Mouse (Mus musculus) hindbrain, embryonic 11.5 days (tissue): ENCODE results near the gene Mylk. TPM values are rescaled to one million over a fixed set of nuclear protein-coding genes. Genes with fewer than 3 reads are reported as not detected.

ENCODE experiments used
- ATAC-seq: fragments of 200-750 bp; cut with Nextera tagmentation; 2 replicates; pipeline ENCODE4 v1.8.0; 2017; ENCODE audit warnings: mild to moderate bottlenecking, moderate TSS enrichment, moderate library complexity; ENCODE audit not compliant: low FRiP score
- DNase-seq: peaks from one replicate; pipeline ENCODE4 v3.0.0-alpha.2; 2015; ENCODE audit warnings: low spot score
- H3K27ac ChIP-seq: fragments of 300-500 bp; sonication (generic); 2 replicates; pipeline ENCODE4 v1.5.1; 2014; ENCODE audit warnings: mild to moderate bottlenecking, low read depth, low read length
- H3K27me3 ChIP-seq: fragments of 300-500 bp; sonication (generic); 2 replicates; pipeline ENCODE4 v1.6.1; 2014; ENCODE audit warnings: mild to moderate bottlenecking, low read length, moderate library complexity, mixed read lengths; ENCODE audit not compliant: control insufficient read depth, insufficient read depth
- H3K36me3 ChIP-seq: fragments of 300-500 bp; sonication (generic); 2 replicates; pipeline ENCODE4 v1.6.1; 2014; ENCODE audit warnings: mild to moderate bottlenecking, low read length, moderate library complexity, mixed read lengths; ENCODE audit not compliant: control insufficient read depth, insufficient read depth
- H3K4me1 ChIP-seq: fragments of 300-500 bp; sonication (generic); replicated peaks from 2 replicates; pipeline ENCODE4 v1.6.1; 2014; ENCODE audit warnings: low read length, mixed read lengths; ENCODE audit not compliant: control insufficient read depth, insufficient read depth
- H3K4me2 ChIP-seq: fragments of 300-500 bp; sonication (generic); replicated peaks from 2 replicates; pipeline ENCODE4 v1.6.1; 2014; ENCODE audit warnings: mild to moderate bottlenecking, low read depth, low read length
- H3K4me3 ChIP-seq: fragments of 300-500 bp; sonication (generic); 2 replicates; pipeline ENCODE4 v1.5.1; 2014; ENCODE audit warnings: low read depth, low read length
- H3K9ac ChIP-seq: fragments of 300-500 bp; sonication (generic); 2 replicates; pipeline ENCODE4 v1.6.1; 2014; ENCODE audit warnings: low read depth, low read length
- H3K9me3 ChIP-seq: fragments of 300-500 bp; sonication (generic); 2 replicates; pipeline ENCODE4 v1.6.1; 2016; ENCODE audit warnings: low read length; ENCODE audit not compliant: control insufficient read depth
- WGBS: fragments of 180-500 bp; shearing (Covaris S2); extraction: QIAGEN DNeasy Blood & Tissue Kit; methylation state at CpG from one replicate; pipeline ENCODE4 v1.1.7; 2014; 5-methylcytosine and 5-hydroxymethylcytosine counted together
- polyA plus RNA-seq: library from polyadenylated mRNA; unstranded; fragments of >200 nt; fragmentation: Nextera tagmentation; extraction: Ambion mirVana; gene quantifications from 2 replicates; pipeline ENCODE4 v1.2.1, GENCODE M21; 2014

The Mylk gene
- polyA plus RNA-seq, 1 experiment from 2014 or later: 4.5 TPM

DNA sequence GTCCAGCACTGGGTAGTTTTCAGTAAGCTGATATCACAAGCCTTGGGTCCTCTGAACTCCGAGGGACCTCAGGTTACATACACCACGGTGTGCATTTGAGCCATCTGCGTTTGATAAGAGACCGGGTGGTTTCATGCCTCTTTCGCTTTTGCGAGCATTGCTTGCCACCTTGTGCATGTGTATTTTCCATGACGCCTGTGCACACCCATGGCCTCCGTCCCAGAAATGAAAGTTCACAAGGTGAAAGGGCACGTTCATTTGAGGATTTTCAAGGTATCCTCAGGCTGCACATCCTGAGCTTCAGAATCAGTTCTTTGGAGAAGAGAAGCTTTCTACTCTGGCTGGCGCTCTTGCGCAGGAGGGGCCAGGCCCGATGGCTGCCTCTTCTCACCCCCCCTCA, 227.5 kb downstream of the Mylk start:
- Histone ChIP-seq H3K9me3 (no peaks in the 10 kb centered on the region), H3K36me3 (no peaks in the 10 kb centered on the region), H3K4me3 (no peak overlapping the region), H3K27ac (no peak overlapping the region), H3K27me3 (no peaks in the 10 kb centered on the region), H3K4me1 (no peaks in the 10 kb centered on the region), H3K4me2 (no peak overlapping the region), H3K9ac (no peak overlapping the region)
- 82% methylated on average over 12 of the region's 12 CpGs for WGBS
- ATAC-seq (no peak), DNase-seq (no peak)

DNA sequence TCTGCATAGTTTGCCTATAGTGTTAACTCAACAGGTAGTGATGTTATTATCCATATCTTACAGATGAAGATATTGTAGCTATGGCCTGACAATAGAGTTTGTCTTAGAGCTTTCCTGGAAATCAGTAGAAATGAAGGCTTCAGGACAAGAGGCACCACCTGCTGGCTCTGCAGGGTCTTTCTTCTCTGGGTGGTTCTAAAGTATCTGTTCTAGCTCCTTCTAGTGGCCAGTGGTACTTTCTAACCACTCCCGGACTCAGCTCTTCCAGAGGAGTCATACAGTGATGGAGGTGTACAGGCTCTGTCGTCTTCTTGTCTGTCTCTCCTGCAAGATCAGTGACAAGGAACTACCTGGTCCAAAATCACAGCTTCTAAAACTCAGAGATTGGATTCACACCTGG, 230.5 kb downstream of the Mylk start:
- Histone ChIP-seq H3K27me3 (no peaks in the 10 kb centered on the region), H3K9ac (no peak overlapping the region), H3K4me2 (no peak overlapping the region), H3K27ac (no peak overlapping the region), H3K9me3 (no peaks in the 10 kb centered on the region), H3K4me3 (no peak overlapping the region), H3K4me1 (no peaks in the 10 kb centered on the region), H3K36me3 (no peaks in the 10 kb centered on the region)
- ATAC-seq: no peak
- WGBS: 57% methylated on average over 2 of the region's 2 CpGs
- DNase-seq: no peak

- no peaks in the 10 kb centered on the region for H3K9me3 ChIP-seq
- H3K4me3 ChIP-seq: no peak overlapping the region
- no peak for ATAC-seq
- 81% methylated on average over 13 of the region's 13 CpGs for WGBS
- no peak overlapping the region for H3K4me2 ChIP-seq
- no peak overlapping the region for H3K27ac ChIP-seq
- H3K4me1 ChIP-seq: no peaks in the 10 kb centered on the region
- H3K9ac ChIP-seq: no peak overlapping the region
- H3K36me3 ChIP-seq: no peaks in the 10 kb centered on the region
- no peaks in the 10 kb centered on the region for H3K27me3 ChIP-seq
- no peak for DNase-seq
These were observed 231.6 kb downstream of the Mylk start for GRCm38 (mm10) chr16:34976630-34977029.

GRCm38 (mm10) chr16:34978018-34978417, 233.0 kb downstream of the Mylk start:
- WGBS: 93% methylated on average over 7 of the region's 7 CpGs
- no peak for ATAC-seq
- no peaks in the 10 kb centered on the region for H3K9me3 ChIP-seq

GRCm38 (mm10) chr16:34981009-34981408, 236.0 kb downstream of the Mylk start:
- 92% methylated on average over 7 of the region's 7 CpGs for WGBS
- H3K4me2 ChIP-seq: no peak overlapping the region
- no peaks in the 10 kb centered on the region for H3K27me3 ChIP-seq
- ATAC-seq (no peak), DNase-seq (no peak)
- no peaks in the 10 kb centered on the region for H3K36me3 ChIP-seq
- no peak overlapping the region for H3K4me3 ChIP-seq
- no peaks in the 10 kb centered on the region for H3K4me1 ChIP-seq
- H3K9ac ChIP-seq: no peak overlapping the region
- H3K27ac ChIP-seq: no peak overlapping the region
- H3K9me3 ChIP-seq: no peaks in the 10 kb centered on the region

More at GRCm38 (mm10) chr16:34978018-34978417, 233.0 kb downstream of the Mylk start:
- Histone ChIP-seq H3K36me3 (no peaks in the 10 kb centered on the region), H3K4me3 (no peak overlapping the region), H3K4me2 (no peak overlapping the region), H3K27ac (no peak overlapping the region), H3K4me1 (no peaks in the 10 kb centered on the region), H3K9ac (no peak overlapping the region), H3K27me3 (no peaks in the 10 kb centered on the region)
- DNase-seq: no peak

DNA sequence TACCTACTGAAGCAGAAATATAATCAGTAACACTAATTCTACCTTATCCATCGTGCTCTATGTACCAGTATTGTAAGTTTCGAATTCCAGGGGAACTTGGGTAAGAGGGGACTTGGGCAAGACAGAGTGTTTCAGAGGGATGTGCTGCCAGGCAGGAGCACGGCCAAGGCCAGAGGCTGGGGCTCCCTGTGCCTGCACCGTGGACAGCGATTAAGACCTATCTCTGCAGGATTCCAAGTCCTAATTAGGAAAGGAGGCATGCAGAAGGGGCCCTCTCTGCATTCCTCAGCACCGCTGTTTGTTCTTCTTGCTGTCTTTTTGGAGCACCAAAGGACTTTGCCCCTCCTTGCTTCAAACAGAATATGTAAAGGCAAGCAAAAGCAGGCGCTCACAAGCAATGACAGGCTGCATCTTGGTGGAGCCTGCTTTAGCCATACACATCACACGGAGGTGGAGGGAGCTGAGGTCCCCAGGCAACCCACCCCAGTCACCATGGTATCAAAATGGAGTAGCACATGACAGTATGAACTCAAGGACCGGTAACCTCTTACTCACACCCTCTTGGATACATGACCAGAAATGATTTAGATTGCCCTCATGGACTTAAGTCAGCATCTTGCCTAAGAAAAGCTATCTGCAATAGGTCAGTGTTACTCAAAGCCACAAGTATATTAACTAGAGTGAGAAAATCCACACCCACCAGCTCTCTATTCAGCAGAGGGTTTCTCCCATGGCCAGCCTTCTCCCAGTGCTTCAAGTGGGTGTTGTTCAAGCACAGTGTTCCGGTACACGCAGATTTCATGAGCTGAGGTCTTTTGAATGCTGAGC, 239.4 kb downstream of the Mylk start:
- Histone ChIP-seq H3K4me1 (no peaks in the 10 kb centered on the region), H3K9me3 (no peaks in the 10 kb centered on the region), H3K4me2 (no peak overlapping the region), H3K27ac (no peak overlapping the region), H3K27me3 (no peaks in the 10 kb centered on the region), H3K36me3 (no peaks in the 10 kb centered on the region), H3K4me3 (no peak overlapping the region), H3K9ac (no peak overlapping the region)
- ATAC-seq: no peak
- DNase-seq: no peak
- WGBS: 62% methylated on average over 11 of the region's 11 CpGs

DNA sequence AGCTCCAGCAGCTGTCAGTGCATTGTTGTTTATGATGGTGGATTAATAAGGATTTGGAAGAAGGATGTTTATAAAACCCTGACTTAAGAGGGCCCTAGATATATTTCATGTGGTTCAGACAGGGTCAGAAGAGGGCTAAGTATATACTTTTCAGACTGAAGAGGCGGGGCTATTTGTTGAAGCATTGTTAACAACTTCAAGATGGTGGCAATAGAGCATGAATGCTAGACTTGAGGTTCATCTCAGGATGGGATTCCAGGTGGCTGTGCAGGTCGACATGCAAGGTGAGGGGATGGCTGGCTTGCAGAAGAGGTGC, 240.0 kb downstream of the Mylk start:
- Histone ChIP-seq H3K27ac (no peak overlapping the region), H3K9me3 (no peaks in the 10 kb centered on the region), H3K4me2 (no peak overlapping the region), H3K36me3 (no peaks in the 10 kb centered on the region), H3K4me1 (no peaks in the 10 kb centered on the region), H3K27me3 (no peaks in the 10 kb centered on the region), H3K4me3 (no peak overlapping the region), H3K9ac (no peak overlapping the region)
- DNase-seq: no peak
- WGBS: 91% methylated on average over 2 of the region's 2 CpGs
- ATAC-seq: no peak

DNA sequence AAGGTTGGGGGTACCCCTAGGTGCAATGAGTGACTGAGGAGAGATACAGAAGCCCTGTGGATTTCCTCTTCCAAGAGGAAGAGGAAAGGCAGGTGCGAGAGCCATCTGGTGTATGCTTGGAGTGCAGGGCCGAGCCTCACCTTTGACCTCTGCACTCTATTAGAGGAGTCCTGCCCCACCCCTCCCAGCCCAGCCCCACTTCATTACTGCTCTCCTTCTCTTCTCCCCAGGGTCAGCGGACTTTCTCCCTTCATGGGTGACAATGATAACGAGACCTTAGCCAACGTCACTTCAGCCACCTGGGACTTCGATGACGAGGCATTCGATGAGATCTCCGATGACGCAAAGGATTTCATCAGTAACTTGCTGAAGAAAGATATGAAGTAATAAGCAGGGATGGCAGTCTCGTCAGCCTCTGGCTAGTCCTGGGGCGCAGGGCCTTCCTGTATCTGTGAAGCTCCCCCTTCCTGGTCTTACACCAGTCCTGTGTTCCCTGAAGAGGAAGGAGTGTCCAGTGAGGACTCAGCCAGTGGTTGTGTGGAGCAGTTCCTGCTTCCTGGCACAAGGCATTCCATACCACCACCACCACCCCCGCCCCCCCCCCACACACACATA, 241.3 kb downstream of the Mylk start:
- H3K27me3 ChIP-seq: no peaks in the 10 kb centered on the region
- no peak overlapping the region for H3K27ac ChIP-seq
- no peaks in the 10 kb centered on the region for H3K9me3 ChIP-seq
- no peak overlapping the region for H3K9ac ChIP-seq
- H3K4me2 ChIP-seq: no peak overlapping the region
- 84% methylated on average over 13 of the region's 13 CpGs for WGBS
- DNase-seq: no peak
- H3K4me3 ChIP-seq: no peak overlapping the region
- H3K36me3 ChIP-seq: no peaks in the 10 kb centered on the region
- no peaks in the 10 kb centered on the region for H3K4me1 ChIP-seq
- no peak for ATAC-seq

DNA sequence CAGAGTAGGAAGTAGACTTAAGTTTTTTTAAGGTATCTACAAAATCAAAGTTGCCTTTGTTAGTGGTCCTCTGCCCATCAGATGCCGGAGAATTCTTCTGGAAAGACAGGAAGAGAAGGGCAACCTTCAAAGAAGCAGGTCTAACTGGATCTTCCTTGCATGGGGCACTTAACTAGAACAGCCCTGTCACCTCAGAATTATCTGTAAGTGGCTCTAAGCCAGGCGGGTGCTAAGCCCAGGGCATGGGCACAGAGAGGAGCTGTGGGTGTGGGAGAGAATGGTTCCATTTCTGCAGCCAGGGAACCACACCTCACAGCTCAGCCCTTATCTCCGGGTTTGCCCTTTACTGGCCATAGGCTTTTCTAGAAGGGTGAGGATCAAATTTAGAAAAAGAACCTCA, 246.4 kb downstream of the Mylk start:
- Histone ChIP-seq H3K27me3 (no peaks in the 10 kb centered on the region), H3K4me2 (no peak overlapping the region), H3K9me3 (no peaks in the 10 kb centered on the region), H3K4me3 (no peak overlapping the region), H3K9ac (no peak overlapping the region), H3K4me1 (no peaks in the 10 kb centered on the region), H3K27ac (no peak overlapping the region), H3K36me3 (no peaks in the 10 kb centered on the region)
- ATAC-seq (no peak), DNase-seq (no peak)
- WGBS: 80% methylated on average over 3 of the region's 3 CpGs
